Mouse (Mus musculus) C2C12 (cell line): Measurements from ENCODE around the gene Smad1.

Source experiments
- CTCF ChIP-seq: IDR thresholded peaks from one replicate; pipeline ENCODE4 v1.5.1; 2011; ENCODE audit not compliant: control insufficient read depth, insufficient read depth, insufficient read length
- MAX ChIP-seq: IDR thresholded peaks from one replicate; pipeline ENCODE4 v1.6.1; 2011; ENCODE audit warnings: mild to moderate bottlenecking, control low read depth

GRCm38 (mm10) chr8:79391454-79391853 is 7.9 kb downstream of the Smad1 start:
- TF ChIP-seq CTCF (no peak), MAX (no peak)
